Mouse (Mus musculus) thymus, postnatal 36 days (tissue): Measurements from ENCODE around the gene Srgap3.

Experiments used
- DNase-seq, 2 experiments: peaks; one replicate each; pipeline ENCODE4 v3.0.0; 2022; ENCODE audit warnings: mixed read lengths in 2 of 2

Gene Srgap3

DNA sequence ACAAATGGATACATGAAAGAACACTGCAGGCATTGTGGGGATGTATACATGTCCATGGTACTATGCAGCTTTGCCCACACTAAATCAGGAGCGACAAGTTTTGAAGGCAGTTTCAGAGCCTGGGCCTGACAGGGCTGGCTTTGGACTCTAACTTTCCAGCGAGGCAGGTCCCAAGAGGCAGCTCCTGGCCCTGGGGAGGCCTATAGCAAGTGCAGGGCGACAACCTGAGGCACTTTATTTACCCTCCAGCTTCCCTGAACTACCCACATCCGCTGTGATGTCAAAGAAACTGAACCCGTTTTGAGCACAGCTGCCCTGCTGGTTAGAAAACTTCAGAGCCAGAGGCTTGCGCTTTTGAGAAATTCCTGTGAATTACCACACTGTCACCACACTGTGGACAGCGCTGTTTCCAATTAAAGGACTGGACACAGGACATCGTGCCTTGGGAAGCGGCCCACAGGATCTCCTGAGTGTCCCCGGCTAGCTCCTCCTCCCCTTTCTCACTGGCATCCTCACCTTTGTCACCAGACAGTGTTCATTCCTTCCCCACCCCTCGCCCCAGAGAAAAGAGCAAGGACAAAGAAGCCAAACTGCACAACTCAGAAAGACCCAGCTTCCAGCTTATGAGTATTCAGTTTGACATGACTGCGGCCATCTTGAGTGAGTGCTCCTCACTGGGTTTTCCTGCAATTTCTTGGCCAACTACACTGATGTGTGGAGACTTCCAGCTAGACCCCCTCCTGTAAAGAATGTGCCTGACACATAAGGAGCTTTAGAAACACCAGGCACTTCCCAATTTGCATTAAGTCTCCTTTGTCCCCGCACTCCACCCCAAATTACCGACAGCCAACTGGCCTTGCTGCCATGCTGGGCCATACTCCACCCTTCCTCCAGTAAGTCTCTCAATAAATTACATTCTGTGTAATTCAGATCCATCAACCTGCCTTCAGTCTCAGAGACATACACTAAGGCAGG is 94.5 kb downstream of the Srgap3 start:
- peak; percentile 55 to 71 for DNase-seq

DNA sequence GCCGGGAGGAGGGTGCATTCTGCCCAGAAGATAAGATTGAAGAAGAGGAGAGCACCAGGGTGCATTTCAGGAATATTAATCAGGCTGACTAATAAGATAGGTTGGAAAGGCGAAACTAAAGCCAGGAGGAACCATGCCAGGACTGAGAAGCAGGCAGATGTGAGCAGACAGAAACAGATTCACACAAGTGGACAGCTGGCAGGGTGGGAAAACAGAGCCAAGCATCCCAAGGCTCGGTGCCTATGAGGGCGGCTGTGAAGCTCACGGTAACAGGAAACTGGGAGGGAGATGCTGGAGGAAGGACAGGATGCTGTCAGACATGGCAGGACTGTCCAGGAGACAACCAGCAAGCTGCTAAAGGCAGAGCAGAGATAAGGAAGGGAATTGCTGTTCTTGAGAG is 96.3 kb downstream of the Srgap3 start:
- DNase-seq: no peak

DNA sequence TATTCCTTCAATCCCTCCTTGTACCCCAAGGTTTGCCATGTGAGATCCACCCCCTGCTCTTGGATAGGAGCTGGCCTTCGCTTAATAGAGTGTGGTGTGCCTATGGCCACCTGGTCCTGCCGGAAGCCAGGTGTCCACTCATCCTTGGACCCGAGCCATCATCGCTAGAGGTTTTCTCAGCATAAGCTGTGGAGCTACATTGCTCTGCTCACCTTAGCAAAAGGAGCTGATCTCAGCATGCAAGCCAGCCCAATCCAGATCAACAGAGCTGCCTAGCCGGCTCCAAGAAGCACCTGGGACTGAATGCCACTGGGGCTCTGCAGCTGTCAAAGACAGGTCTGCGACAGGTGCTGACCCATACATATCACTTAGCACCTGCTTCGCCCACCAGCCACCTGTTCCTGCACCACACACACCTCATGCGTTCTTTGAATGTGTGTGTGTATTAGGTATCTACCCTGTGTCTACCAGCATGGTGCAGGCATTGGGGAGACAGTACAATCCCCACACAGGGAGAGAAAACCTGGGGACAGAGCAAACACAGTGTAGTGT is 98.4 kb downstream of the Srgap3 start:
- no peak for DNase-seq

DNA sequence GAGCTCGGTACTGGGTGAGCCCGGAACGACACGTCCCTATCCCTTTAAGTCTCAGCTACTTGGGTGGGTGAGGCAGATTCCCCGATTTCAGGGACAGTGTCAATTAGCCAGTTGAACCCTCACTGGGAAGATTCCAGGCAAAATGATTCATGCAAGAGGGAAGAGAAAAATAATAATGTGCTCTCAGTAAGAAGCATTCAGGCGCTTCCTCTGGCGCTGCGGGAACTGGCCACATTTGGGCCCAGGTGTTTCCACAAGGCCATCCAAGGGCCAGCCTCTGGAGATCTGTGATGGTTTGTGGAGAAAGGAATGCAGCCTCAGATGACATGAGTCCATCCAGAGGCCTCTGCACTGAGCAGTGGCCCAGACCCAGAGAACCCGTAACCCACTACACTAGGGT is 100.2 kb downstream of the Srgap3 start:
- no peak for DNase-seq

DNA sequence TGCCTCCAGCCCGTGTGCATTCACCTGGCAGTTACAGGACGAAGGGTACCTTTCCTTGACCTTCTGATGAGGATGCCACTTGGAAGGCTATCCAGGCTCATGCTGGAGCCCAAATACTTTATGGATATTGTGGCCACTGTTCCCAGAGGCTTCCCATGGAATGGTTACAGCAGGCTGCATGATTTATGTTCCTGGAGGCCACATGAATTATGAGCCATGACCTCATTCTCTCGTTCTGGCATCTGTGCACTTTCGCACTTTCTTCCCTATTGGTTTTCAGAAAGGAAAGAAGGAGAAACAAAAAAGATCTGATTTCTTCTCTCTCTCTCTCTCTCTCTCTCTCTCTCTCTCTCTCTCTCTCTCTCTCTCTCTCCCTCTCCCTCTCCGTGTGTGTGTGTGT is 104.6 kb downstream of the Srgap3 start:
- DNase-seq: no peak

DNA sequence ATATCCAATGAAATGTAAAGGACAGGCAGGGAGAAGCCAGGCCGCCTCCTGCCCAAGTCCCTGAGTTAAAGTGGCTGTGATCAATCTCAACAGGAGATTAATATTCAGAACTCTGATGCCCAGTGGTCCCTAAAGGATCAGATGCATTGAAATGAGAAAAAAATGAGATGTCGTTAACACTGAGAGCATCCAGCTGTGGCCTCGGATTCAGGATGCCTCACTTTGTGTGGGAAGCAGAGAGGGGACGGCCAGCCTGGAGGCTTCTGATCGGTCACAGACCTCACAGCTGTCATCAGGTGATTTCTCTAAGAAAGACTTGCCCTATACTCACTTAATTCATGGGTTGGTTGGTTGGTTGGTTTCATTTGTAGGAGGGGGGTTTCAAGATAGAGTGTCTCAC is 106.7 kb downstream of the Srgap3 start:
- DNase-seq: no peak

DNA sequence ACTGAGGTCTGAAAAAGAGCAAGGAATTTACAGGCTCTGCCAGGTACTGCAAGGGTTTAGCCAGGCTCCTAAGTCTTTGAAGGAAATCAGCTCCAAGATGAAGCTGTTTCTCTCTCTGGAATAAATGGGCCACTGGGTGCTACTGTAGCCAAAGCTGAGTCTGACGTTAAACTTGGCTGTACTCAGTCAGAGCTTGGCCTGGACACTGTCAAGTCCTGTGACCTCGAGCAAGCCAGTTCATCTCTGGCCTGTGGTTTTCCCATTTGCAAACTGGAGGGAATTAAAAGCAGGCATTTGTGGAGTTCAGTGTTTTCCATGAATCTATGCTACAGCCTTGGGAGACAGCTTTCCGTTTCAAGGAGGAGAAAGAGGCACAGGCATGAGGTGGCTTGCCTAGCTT is 107.7 kb downstream of the Srgap3 start:
- DNase-seq: no peak

DNA sequence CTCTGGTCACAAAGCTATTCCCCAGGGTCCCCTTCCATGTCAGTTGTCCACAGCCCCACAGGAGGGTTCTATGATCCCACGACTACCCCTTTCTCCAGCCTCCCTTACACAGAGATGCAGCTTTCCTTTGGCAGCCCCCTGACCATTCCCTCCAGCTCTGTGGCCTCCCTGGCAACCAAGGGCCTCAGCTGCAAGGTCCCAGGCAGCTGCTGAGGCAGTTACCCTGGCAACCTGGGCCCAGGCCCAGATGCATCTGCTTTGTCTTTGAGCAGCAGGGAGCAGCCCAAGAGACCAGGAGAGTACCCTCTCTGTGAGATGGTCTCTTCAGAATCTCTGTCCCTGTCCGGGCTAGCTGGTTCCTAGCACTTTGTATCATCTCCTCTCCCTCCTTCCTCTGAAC is 108.2 kb downstream of the Srgap3 start:
- no peak for DNase-seq

DNA sequence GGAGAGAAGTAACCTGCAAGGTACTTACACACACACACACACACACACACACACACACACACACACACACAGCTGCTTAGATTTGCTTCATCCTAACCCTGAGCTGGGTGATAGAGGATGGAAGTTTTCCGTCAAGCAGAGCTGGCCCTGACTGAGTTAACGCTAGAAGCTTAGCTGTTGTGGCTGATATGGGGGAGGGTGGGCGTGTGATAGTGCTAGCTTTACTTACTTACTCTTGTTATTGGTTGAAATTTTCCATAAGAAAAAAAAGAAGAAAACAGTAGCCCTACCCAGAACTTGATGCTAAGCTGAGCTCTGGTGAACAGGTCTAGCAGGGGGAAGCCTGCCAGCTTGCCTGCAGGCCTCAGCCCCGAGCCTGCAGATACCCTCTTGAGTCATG is 110.4 kb downstream of the Srgap3 start:
- no peak for DNase-seq

DNA sequence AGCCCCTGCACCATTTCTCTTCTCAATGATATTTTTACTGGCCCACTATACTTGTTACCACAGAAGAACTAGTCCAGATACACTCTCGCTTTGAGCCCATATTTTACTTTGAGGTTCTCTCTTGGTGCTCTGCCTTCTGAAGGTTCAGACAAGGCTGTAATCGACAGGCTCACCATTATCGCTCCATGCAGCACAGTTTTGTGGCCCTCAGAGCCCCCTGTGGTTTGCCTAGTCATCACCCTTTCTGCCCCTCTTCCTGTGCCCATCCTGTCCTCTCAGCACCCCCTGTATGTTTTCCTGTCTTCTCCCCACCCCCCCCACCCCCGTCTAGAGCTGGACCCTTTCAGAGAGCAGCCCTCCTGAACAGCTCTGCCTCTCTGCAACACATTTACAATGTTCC is 111.7 kb downstream of the Srgap3 start:
- DNase-seq: no peak

DNA sequence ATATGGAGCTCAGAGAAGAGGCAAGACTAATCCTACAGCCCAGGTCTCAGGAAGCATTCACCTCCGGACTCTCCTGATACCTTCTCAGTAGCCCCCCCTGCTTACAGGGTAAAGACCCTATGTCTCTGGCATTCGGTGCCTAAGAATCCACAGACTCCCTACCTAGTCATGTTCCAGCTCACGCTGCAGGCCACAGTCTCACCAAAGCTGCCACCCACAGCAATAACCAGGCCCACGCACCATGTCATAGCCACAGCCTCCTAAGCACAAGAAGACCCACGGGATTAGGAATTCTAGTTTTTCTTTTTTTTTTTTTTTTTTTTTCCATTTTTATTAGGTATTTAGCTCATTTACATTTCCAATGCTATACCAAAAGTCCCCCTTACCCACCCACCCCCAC is 112.6 kb downstream of the Srgap3 start:
- DNase-seq: no peak

DNA sequence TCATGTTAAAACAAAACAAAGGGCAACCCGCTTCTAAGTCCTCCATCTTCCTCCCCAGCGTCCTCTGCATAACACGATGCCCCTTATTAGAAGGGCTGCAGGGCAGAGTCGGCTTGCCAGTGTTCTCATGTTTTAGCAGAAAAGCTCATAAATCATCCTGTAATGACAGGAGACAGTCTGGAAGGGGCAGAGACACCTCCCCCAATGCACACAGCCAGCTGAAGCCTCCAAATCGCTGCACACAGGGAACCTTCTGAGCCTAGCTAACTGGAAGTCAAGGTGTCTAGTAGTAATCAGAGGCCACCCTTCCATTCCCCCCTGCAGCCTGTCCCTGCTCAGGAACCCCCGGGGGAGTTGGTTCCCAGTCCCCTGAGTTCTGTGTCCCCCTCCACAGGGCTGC is 113.3 kb downstream of the Srgap3 start:
- DNase-seq: no peak

DNA sequence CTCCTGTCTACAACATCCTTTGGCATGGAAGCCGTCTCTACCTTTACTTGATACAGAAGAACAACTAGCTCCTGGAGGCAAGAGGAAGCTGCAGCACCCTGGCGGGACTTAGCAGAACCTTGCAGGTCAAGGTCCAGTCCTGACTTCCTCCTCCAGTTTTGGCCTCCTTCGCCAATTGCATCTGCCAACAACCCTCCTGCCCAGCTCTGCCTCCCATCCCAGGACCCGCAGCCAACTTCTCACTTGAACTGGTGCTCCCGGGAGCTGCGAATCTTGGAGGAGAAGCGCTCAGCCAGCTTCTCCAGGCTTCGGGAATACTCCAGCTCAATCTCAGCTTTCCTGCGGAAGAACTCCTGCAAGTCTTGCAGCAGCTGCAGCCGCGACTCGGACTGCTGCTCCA is 117.9 kb downstream of the Srgap3 start:
- DNase-seq: no peak

DNA sequence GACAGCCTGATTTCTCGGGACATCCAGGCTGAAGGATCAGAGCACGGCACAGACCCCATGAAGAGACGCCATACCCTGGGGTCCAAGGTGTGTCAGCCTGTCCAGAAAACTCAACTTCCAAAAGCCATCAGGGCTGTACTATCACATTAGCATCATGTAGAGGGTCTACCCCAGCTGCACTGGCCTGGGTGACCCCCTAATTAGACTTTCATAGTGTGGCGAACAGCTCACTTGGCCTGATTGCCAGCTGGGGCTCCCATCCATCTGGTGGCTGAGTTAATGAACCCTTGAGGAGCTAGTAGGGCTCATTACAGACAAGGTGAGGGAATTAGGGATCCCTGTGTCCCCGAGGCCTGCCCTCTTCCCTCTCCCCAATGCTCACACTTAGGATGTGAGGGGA is 118.6 kb downstream of the Srgap3 start:
- no peak for DNase-seq

DNA sequence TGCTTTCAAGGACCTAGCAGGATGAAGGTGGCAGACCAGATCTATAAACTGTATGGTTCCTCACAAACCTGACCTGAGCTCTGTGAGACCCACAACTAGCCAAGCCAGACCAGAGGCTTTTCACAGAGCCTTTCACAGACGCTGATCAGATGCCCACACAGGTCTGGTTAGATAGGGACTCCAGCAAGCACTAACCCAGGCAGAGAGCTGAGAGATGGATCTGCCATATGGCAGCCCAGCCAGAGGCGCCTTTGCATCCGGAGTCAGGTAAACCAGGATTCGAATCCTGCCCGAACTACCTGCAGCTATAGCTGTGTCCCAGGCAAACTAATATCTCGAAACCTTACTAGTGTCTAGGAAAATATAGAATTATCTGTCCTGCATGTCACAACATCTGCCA is 121.4 kb downstream of the Srgap3 start:
- no peak for DNase-seq

DNA sequence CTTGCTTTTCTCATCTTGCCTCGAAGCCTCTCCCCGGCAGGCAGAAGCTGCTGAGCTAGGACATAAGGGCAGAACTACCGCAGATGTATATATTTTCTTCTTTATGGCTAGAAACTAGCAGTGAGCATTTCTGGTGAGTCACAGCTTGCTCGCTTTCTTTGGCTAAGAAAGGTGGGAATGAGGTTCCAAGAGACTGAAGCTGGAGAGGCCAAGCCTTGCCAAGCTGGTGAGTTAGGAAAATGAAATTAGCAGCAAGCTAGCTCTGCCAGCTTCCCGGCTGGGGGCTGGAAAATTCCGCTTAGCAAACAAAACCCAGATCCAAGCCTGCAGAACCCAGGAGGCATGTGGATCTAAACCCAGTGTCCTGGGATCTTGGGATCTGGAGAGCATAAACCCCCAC is 124.0 kb downstream of the Srgap3 start:
- no peak for DNase-seq

DNA sequence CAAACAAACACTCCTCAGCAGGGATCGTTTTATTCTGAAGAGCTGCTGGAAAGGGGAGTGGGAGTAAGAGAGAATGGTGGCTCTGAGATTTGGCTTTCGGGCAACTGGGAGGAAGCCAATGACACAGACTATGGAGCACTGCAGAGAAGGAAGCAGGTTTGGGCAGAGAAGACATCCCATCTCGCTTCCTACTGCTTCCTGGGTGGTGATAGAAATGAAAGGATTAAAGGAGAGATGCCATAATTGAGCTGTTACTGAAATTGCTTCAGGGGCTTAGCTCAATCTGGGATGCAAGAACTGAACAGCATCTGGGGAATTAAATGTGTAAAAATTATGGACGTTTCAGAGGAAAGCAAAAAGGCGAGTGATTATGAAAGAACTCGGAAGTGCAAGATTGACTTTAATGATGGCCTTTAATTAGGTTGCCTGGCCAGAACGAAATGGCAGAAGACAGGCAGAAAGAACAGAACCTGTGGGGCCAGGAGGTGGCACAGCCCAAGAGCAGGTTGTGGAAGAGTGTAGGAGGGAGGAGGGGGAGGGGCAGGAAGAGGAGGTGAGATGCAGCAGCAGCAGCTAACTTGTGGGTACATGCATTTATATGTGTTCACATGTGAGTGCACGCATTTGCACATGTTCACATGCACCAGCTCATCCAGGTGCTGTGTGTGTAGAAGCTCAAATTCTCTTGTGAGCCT is 126.6 kb downstream of the Srgap3 start:
- peak; percentile 14 to 16 for DNase-seq

DNA sequence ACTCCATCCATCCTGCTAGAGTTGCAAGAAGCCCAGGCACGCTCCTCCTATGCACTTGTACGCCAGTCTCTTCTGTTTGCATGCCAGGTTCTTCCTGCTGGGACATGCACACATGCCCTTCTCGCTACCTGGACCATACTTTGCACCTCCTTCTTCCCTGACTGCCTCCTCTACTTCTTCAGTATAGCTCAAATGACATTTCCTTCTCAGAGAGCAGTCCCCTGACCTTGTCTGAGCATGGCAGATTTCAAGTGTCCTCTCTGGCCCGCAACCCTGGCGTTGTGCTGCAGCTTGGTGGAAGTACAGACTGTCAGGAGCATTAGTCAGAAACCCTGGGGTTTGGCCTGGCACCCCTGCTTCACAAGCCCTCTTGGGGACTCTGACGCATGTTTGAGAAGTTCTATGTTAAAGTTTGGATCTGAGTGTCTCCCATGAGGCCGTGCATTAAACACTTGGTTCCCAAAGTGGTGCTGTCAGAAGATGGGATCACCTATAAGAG is 128.6 kb downstream of the Srgap3 start:
- no peak for DNase-seq

DNA sequence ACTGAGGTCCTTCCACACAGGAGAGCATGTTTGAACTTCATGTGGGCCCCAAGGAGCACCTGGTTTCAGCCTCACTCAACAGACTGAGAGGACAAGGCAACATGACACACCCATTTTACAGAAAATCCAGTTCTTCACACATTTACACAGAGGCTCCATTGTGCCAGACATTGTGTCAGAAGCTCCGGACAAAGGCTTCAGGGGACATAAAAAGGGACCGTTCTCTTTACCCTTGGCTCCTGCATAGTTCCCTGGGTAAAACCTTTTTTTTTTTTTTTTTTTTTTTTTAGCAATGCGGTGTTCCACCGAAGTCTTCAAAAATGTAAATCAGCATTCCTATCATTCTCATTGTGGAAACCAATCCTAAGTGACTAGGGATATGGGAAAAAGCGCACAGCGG is 131.5 kb downstream of the Srgap3 start:
- DNase-seq: no peak

DNA sequence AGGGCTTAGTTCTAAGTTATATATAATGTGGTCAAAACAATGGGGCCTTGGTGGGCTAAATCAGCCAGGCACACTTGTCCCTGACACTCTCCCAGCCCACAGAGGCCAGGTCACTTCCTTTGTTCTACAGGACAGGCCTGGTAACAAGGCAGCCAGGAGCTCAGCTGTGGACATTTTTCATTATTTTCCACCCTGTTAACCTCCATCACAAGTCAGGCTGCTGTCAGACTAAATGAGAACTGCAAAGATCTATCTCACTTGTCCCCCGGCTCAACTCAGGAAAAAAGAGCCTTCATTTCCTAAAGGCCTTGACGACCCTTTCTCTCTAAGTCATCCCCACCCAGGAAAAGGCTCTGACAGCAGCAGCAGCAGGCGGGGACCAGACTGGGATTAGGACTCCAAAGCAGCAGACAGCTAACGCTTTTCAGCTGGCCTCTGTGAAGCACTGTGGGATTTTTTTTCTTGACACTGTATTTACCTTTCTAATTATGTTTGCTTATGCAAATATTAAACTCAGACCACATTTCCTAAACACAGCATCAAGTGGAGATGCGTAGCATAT is 132.5 kb downstream of the Srgap3 start:
- DNase-seq: no peak

DNA sequence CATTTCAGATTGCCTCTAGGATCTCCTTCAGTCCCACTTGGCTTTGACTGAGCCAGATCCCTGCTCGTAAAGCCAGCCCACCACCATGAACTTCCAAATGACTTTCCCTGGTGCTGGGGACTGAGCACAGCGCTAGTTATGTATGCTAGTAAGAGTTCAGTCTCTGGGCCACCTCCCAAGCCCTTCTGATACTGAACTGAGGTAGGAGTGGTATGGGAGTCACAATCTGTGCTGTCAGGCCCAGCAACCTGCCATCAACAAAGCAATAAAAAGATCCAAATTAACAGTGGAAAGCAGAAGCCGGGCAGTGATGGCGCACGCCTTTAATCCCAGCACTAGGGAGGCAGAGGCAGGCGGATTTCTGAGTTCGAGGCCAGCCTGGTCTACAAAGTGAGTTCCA is 134.2 kb downstream of the Srgap3 start:
- DNase-seq: no peak

DNA sequence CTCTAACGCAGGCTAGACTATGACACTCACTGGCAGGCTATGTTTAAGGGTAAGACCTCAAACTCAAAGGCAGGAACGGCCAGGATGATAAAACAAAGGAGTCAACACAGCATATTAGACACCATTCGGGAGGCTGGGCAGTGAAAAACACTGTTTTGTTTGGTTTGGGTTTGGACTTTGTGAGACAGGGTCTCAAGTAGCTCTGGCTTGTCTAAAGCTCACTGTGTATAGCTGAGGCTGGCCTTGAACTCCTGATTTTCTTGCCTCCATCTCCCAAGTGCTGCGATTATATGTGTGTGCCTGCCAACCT is 136.6 kb downstream of the Srgap3 start:
- no peak for DNase-seq

DNA sequence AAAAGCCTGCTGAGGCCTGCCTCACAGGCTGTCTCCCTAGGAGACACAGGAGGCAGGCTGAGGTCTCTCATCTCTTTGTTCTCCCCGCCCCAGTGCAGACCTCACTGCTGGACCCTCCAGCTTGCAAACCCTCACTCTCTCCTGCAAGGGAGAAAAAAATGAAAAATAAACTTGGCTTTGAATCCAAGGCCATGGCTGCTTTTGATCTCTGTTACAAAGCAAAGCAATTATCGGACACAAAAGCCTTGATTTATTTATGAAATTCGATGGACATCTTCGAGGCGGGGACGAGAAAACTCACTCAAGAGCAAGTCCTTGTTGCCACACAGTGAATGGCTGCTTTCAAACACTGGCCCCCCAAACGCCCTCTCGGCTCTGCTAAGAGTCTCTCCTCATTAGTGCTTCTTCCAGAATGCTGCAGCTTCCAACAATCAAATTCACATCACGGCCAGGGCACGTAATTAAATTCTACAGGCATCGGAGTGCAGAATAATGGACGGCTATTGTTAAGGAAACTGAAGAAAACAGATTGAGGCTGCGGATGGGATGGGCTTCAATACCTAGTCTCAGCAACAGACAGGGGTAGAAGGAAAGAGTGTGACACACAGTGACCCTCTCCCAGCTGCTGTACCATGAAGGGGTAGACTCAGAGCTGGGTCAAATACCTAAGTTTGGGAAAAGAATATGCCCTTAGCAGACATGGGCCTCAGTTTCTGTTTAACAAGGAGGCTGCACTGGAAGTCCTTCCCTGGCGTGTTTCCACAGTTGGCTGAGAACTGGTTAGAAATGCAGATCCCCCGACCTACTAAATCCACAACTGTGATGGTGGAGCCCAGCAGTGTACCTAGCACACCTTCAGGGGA is 137.2 kb downstream of the Srgap3 start:
- no peak for DNase-seq
